Mouse (Mus musculus) hindbrain, embryonic 14.5 days (tissue): Measurements from ENCODE around the gene Gm43064. TPM values are rescaled to one million over a fixed set of nuclear protein-coding genes. Genes with fewer than 3 reads are reported as not detected.

Experiments
- ATAC-seq: fragments of 200-750 bp; cut with Nextera tagmentation; 2 replicates; pipeline ENCODE4 v1.8.0; 2017; ENCODE audit warnings: moderate number of reproducible peaks, mild to moderate bottlenecking, moderate TSS enrichment, moderate library complexity; ENCODE audit not compliant: low FRiP score
- DNase-seq: peaks from one replicate; pipeline ENCODE4 v3.0.0-alpha.2; 2015; ENCODE audit warnings: low spot score
- H3K27ac ChIP-seq: fragments of 300-500 bp; sonication (generic); 2 replicates; pipeline ENCODE4 v1.5.1; 2014; ENCODE audit warnings: mild to moderate bottlenecking, moderate library complexity
- H3K27me3 ChIP-seq: fragments of 300-500 bp; sonication (generic); 2 replicates; pipeline ENCODE4 v1.6.1; 2014; ENCODE audit warnings: mild to moderate bottlenecking, low read length, mixed read lengths; ENCODE audit not compliant: control insufficient read depth, insufficient read depth
- H3K36me3 ChIP-seq: fragments of 300-500 bp; sonication (generic); replicated peaks from 2 replicates; pipeline ENCODE4 v1.6.1; 2014; ENCODE audit not compliant: control insufficient read depth, insufficient read depth
- H3K4me1 ChIP-seq: fragments of 300-500 bp; sonication (generic); replicated peaks from 2 replicates; pipeline ENCODE4 v1.6.1; 2014; ENCODE audit warnings: antibody characterized with exemption, low read length, mixed read lengths; ENCODE audit not compliant: control insufficient read depth, insufficient read depth
- H3K4me2 ChIP-seq: fragments of 300-500 bp; sonication (generic); replicated peaks from 2 replicates; pipeline ENCODE4 v1.6.1; 2014; ENCODE audit warnings: mild to moderate bottlenecking, moderate library complexity
- H3K4me3 ChIP-seq: fragments of 300-500 bp; sonication (generic); replicated peaks from 2 replicates; pipeline ENCODE4 v1.5.1; 2014; ENCODE audit warnings: mild to moderate bottlenecking, low read length
- H3K9ac ChIP-seq: fragments of 300-500 bp; sonication (generic); 2 replicates; pipeline ENCODE4 v1.6.1; 2014
- H3K9me3 ChIP-seq: fragments of 300-500 bp; sonication (generic); 2 replicates; pipeline ENCODE4 v1.6.1; 2016; ENCODE audit warnings: low read length; ENCODE audit not compliant: control insufficient read depth
- WGBS: fragments of 180-500 bp; shearing (Covaris S2); extraction: QIAGEN DNeasy Blood & Tissue Kit; methylation state at CpG from one replicate; pipeline ENCODE4 v1.1.7; 2014; 5-methylcytosine and 5-hydroxymethylcytosine counted together
- polyA plus RNA-seq: library from polyadenylated mRNA; unstranded; fragments of >200 nt; fragmentation: Nextera tagmentation; extraction: Ambion mirVana; gene quantifications from 2 replicates; pipeline ENCODE4 v1.2.1, GENCODE M21; 2014

The Gm43064 gene
- polyA plus RNA-seq, 1 experiment from 2014 or later: 0.54 TPM

DNA sequence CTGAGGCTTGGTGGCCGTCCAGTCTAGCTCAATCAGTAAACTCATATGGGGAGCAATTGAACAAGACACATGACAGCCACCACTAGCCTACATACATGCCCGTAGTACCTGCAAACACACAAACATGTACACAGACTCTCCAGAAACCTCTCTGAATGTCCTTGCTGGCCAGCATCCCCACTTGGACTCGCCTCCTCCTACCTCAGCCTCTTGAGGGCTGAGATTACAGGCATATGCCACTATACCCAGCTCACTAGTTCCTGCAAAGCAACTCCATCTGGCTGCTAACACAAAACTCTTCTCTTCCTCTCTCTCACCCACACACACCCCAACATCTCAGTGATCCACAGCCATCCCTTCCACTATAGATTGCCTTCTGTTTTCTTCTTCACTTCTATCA, 29.1 kb upstream of the Gm43064 start:
- no peak overlapping the region for H3K9ac ChIP-seq
- H3K9me3 ChIP-seq: no peaks in the 10 kb centered on the region
- ATAC-seq (no peak), DNase-seq (no peak)
- H3K4me2 ChIP-seq: no peak overlapping the region
- no peak overlapping the region for H3K4me3 ChIP-seq
- H3K36me3 ChIP-seq: peaks cover 20% of the 10 kb centered on the region
- 95% methylated on average over 3 of the region's 3 CpGs for WGBS
- no peak overlapping the region for H3K27ac ChIP-seq
- no peaks in the 10 kb centered on the region for H3K27me3 ChIP-seq
- H3K4me1 ChIP-seq: no peaks in the 10 kb centered on the region; the same call in 1 of the 2 replicates

DNA sequence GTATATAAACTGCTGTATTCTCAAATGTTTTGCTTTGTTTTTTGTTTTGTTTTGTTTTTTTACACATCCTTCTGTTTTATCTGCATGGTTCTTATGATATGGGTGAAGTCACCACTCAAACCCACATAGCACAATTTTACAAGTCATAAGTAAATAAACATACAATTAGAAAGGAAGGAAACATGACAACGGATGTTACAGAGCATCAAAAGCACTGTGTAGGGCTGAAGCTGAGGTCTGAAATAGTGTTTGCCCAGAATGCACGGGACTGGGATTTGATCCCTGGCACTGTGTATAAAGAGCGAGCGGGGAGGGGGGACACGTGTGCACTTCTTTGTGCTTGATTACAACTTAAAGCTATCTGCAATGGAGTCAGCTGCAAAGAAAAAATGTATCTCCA, 28.6 kb upstream of the Gm43064 start:
- H3K36me3 ChIP-seq: peaks cover 16% of the 10 kb centered on the region
- H3K27me3 ChIP-seq: no peaks in the 10 kb centered on the region
- H3K9me3 ChIP-seq: no peaks in the 10 kb centered on the region
- H3K4me3 ChIP-seq: no peak overlapping the region
- H3K4me2 ChIP-seq: no peak overlapping the region
- no peaks in the 10 kb centered on the region; the same call in 1 of the 2 replicates for H3K4me1 ChIP-seq
- no peak overlapping the region for H3K9ac ChIP-seq
- ATAC-seq (no peak), DNase-seq (no peak)
- H3K27ac ChIP-seq: no peak overlapping the region
- WGBS: 83% methylated on average over 5 of the region's 5 CpGs

DNA sequence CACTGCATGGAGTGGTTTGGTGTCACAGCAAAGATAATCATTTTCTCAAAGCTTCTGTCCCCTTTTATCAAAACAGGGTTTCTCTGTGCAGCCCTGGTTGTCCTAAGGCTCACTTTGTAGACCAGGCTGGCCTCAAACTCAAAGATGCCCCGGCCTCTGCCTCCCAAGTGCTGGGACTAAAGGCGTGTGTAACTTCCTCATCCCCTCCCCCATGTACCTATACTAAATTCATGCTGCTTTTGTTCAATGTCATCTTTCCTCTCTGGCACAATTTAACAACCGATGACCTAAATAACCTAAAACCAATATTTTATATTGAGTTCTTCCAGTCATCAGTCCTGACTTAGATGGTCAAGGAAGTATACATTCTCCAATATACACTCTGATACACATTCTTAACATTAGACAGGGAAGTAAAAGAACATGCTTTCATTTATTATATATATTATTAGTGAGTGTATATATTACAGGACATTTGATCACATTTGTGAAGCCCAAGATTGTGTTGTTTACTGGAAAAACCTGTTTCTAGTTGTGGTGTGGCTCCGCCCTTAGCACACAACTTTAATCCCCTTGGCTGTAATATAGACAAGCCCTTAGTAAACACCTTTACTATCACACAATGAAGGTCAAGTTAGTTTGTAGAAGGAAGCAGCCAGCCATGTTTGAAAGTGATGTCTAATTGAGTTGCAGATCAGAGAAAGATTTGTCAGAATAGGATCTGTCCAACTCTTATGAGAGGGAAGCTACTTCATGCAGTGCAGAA, 26.3 kb upstream of the Gm43064 start:
- 93% methylated on average over 4 of the region's 4 CpGs for WGBS

DNA sequence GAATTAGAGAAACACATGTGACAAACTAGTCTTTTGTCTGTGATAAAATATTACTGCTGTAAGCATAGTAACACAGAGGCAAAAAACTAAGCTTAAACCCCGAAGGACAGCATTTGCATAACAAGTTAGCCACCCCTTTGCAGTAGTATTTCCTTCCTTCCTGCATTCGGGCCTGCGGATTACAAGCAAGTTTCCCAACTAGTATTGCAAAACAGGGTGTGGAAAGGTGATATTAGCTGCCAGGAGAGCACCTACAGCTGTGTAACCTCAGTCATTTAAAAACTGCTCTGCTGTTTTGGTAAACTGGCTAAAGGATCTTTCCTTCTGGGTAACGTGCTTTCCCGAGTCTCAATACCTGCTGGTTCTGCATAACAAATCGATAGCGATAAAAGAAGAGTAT, 22.1 kb upstream of the Gm43064 start:
- H3K9ac ChIP-seq: no peak overlapping the region
- no peak overlapping the region for H3K4me2 ChIP-seq
- peaks cover 20% of the 10 kb centered on the region for H3K4me1 ChIP-seq
- no peaks in the 10 kb centered on the region for H3K27me3 ChIP-seq
- no peaks in the 10 kb centered on the region for H3K36me3 ChIP-seq
- WGBS: 68% methylated on average over 7 of the region's 7 CpGs
- H3K9me3 ChIP-seq: no peaks in the 10 kb centered on the region
- no peak overlapping the region for H3K27ac ChIP-seq
- ATAC-seq (no peak), DNase-seq (no peak)
- no peak overlapping the region for H3K4me3 ChIP-seq

More for the DNA sequence above, 26.3 kb upstream of the Gm43064 start:
- no peaks in the 10 kb centered on the region; the same call in 1 of the 2 replicates for H3K4me1 ChIP-seq
- no peak for DNase-seq
- no peak for ATAC-seq
- H3K4me2 ChIP-seq: no peak overlapping the region
- peaks cover under 1% of the 10 kb centered on the region; the same call in 1 of the 2 replicates for H3K36me3 ChIP-seq
- no peak overlapping the region for H3K27ac ChIP-seq
- H3K9ac ChIP-seq: no peak overlapping the region
- H3K27me3 ChIP-seq: no peaks in the 10 kb centered on the region
- H3K4me3 ChIP-seq: no peak overlapping the region
- H3K9me3 ChIP-seq: no peaks in the 10 kb centered on the region

DNA sequence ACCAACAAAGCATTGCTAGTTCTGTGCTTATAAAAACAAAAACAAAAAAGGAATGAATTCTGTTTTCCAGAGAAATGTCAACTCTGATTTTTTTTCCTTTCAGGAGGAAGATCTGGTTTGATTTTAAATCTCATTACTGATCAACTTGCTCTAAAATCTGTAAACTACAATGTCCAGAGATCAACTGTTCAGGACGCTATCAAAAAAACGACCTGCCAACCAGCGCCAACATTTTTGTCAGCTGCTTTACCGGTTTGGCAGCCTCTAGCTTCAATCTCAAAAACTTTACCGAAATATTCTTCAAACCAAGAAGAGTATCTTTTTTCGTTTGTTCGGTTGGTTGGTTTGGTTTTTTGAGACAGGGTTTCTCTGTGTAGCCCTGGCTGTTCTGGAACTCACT, 20.3 kb upstream of the Gm43064 start:
- ATAC-seq: no peak
- no peak overlapping the region for H3K27ac ChIP-seq
- WGBS: 89% methylated on average over 7 of the region's 7 CpGs
- 0 out of 2 replicates have a peak overlapping the region, but pooled peaks have one; percentile 11 for H3K9ac ChIP-seq
- no peaks in the 10 kb centered on the region for H3K36me3 ChIP-seq
- peak overlapping the region; percentile 90; the same call in 1 of the 2 replicates for H3K4me3 ChIP-seq
- DNase-seq: no peak
- H3K27me3 ChIP-seq: no peaks in the 10 kb centered on the region
- peaks cover 20% of the 10 kb centered on the region for H3K4me1 ChIP-seq
- no peaks in the 10 kb centered on the region for H3K9me3 ChIP-seq
- H3K4me2 ChIP-seq: peak overlapping the region; percentile 89

DNA sequence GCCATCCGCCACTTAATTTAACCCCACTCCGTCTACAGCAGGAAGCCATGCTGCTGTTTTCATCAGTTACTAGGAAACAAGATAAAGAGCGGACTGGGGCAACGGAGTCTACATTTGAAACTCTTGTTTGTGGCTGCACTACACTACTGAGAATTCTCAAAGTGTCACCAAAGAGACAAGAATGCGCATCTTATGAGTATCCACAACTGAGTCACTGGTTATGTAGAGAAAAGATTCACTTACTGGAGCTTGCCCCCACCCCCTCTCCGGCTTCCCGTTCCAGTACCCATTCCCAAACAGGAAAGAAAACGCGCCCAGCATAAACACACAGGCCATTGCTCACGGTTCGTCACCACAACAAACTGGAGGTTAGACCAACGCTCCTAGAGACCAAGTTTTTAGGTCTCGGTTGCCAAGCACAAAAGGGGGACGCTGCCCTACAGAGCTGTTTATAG, 19.5 kb upstream of the Gm43064 start:
- peak; percentile 30 for DNase-seq
- 1% methylated on average over 14 of the region's 14 CpGs for WGBS
- no peaks in the 10 kb centered on the region for H3K27me3 ChIP-seq
- H3K27ac ChIP-seq: peak overlapping the region; percentile 92
- H3K9me3 ChIP-seq: no peaks in the 10 kb centered on the region
- H3K4me1 ChIP-seq: peaks cover 20% of the 10 kb centered on the region
- H3K36me3 ChIP-seq: no peaks in the 10 kb centered on the region
- H3K4me2 ChIP-seq: peak overlapping the region; percentile 89
- ATAC-seq: no peak
- peak overlapping the region; percentile 91 for H3K9ac ChIP-seq
- H3K4me3 ChIP-seq: peak overlapping the region; percentile 90

DNA sequence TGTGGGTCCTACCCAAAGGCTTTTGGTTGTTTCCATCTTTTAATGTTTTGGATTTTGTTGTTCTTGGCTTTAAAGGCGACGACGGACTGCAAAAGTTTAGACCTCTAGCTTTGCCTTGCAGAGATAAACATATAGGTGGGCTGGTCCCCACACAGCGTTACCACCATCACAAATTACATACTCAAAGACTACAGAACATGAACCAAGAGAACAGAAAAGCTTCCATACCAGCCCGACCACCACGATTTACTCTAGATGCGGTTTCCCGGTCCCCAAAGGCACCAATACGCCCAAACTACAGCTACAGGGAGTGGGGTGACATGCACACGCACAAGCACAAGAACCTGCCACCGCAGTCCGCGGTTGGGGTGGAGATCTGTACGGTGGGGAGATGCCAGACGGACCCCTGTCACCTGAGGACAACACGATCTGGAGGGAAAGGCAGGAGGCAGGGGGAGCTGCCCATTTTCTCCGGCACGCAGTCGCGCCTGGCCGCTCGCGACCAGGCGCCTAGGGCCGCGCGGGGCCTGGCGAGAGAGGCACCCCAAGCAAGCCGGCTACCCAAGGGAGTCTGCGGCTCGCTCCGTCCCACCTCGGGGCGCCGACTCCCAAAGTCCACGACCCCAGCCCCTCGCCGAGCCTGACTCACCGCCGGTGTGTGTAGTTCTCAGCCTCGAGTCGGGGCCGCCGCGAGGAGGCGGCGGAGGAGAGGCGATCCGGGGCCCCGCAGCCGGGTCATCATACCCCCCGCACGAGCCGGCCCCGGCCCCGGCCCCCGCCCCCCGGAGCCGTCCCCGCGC, 18.8 kb upstream of the Gm43064 start:
- H3K27me3 ChIP-seq: no peaks in the 10 kb centered on the region
- peak overlapping the region; percentile 90 for H3K4me3 ChIP-seq
- ATAC-seq (peak; percentile 78), DNase-seq (no peak)
- H3K36me3 ChIP-seq: no peaks in the 10 kb centered on the region
- H3K4me1 ChIP-seq: peaks cover 20% of the 10 kb centered on the region
- under 1% methylated on average over 51 of the region's 61 CpGs for WGBS
- H3K27ac ChIP-seq: peak overlapping the region; percentile 92
- H3K9ac ChIP-seq: peak overlapping the region; percentile 91
- peak overlapping the region; percentile 89 for H3K4me2 ChIP-seq
- no peaks in the 10 kb centered on the region for H3K9me3 ChIP-seq

DNA sequence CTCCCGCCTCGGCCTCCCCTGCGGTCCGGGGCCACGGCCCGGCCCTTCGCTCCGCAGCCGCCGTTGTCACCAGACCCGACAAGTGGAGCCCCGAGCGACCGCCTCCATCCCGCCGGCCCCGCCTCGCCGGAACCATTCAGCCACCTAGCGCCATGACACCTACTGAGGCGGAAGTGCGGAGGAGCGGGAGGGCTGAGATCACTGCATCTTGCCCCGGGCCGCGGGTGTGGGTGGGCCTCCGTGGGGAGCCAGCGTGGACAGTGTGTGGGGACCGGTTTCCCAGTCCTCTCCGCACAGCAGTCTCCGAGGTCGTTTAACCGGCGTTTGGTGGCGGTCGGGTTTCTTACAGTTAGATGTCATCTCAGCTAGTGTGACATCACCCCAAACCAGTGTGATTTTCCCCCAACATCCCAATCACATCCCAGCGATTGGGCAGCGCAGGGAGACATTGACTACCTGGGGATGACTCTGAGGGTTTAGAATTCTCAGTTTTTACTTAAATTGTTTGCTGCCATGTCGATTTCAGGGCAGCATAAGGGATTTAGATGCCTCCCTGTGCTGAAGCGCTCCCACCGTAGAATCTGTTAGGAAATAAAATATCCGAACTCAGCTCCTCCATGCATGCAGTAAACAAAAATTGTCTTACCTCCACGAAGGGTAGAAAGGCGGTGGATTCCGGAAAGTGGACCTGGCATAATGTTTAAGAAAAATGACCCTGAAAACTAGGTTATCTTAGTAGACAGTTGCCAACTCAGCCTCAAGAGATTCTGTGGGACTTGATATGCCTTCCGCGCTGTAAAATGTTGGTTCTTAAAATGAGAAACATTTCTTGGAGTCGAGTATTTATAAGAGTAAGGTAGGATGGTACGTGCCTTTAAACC, 17.9 kb upstream of the Gm43064 start, which contains the start of gene Hipk1:
Hipk1 (minus strand) TSS at position 334 of the 881 bp plus-strand sequence.
- peak within 1 kb of the TSS; percentile 91 for H3K9ac ChIP-seq
- no peaks in the 10 kb centered on the region for H3K36me3 ChIP-seq
- 14% methylated on average over 39 of the region's 49 CpGs for WGBS
- no peaks in the 10 kb centered on the region for H3K27me3 ChIP-seq
- H3K4me3 ChIP-seq: peak within 1 kb of the TSS; percentile 90
- ATAC-seq (peak; percentile 98), DNase-seq (peak; percentile 86)
- peaks cover 20% of the 10 kb centered on the region for H3K4me1 ChIP-seq
- peak within 1 kb of the TSS; percentile 89 for H3K4me2 ChIP-seq
- no peaks in the 10 kb centered on the region for H3K9me3 ChIP-seq
- H3K27ac ChIP-seq: peak within 1 kb of the TSS; percentile 92
